Mouse (Mus musculus) testis, adult 2 months (tissue): ENCODE measurements around the gene Ifnar1.

Experiments
- CTCF ChIP-seq: fragments of 200-500 bp; IDR thresholded peaks from 2 replicates; pipeline ENCODE4 v1.5.1; 2012; ENCODE audit warnings: low read depth, mild to moderate bottlenecking, inconsistent platforms, low read length, moderate library complexity; ENCODE audit not compliant: control insufficient read depth, insufficient read depth, insufficient replicate concordance
- POLR2A ChIP-seq: fragments of 200-500 bp; IDR thresholded peaks from 2 replicates; pipeline ENCODE4 v1.6.1; 2012; ENCODE audit warnings: low read depth, mild to moderate bottlenecking, inconsistent platforms, low read length, moderate library complexity; ENCODE audit not compliant: control insufficient read depth

DNA sequence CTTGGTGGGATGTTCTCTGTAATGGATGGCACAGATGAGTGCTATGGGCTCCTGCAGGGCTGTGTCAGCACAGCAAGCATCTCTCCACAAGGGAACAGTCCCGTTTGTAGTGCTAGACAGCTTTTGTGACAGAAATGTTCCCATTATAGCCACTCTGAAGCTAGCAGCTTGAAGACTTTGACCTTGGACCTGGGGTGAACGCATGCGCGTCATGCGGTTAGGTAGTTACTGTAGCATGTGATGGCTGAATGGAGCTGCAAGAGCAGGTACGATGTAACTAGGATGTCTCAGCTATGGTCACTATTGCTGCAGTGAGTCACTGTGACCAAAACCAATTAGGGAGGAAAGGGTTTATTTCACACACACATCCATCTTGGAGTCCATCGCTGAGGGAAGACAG, 13.0 kb downstream of the Ifnar1 start:
- no peak for TF ChIP-seq POLR2A
- no peak for TF ChIP-seq CTCF
